In the genomic region with DNA sequence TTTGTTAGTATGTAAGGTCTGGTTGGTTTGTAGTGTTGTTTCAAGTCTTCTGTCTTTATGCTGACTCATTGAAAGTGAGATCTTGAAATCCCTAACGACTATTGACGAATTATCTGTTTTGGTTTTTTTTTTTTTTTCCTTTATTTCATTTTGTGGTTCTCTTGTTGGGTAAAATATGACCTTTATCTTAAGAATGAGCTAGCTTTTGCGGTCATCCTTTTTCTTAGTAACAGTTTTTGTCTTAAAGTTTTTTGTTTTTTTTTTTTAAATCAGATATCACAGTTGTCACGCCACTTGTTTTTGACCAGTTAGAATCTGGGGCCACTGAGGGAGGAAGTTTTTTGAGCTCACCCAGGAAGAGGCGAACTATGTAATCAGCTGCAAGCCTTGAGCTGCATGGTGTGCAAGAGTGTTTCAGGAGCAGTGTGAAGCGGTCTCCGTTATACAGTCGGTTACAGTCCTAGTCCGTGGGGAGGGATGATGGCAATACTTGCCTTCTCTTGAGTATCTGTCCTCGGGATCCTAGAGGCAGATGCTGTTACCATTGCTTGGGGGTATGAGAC, we compare ENCODE assay signal across 1 mouse cellular context.
TF ChIP-seq lines count a peak whose summit lies in the region.

No protein-coding gene starts in this region.

TF ChIP-seq in MEL, 35 proteins besides CTCF, POLR2A, EP300 and RAD21 (continued from another document):
- TF ChIP-seq USF1 (IDR thresholded peaks at IDR 0.05; ENCODE audit: low read depth, low read length) (peak; percentile 44; the same call in 1 of the 2 replicates), ZNF384 (IDR thresholded peaks at IDR 0.05; ENCODE audit: low read depth, low read length) (peak; percentile 99), MXI1 (IDR thresholded peaks at IDR 0.05; ENCODE audit: low read depth, low read length) (peak; percentile 83), SIN3A (IDR thresholded peaks at IDR 0.05; ENCODE audit: low read length) (peak; percentile 97), SMC3 (IDR thresholded peaks at IDR 0.05; ENCODE audit: low read depth, low read length) (no peak), JUND (IDR thresholded peaks at IDR 0.05; ENCODE audit: low read depth, low read length) (0 out of 2 replicates have a peak, but pooled peaks have one; percentile 27), HCFC1 (IDR thresholded peaks at IDR 0.05; ENCODE audit: low read depth, low read length) (peak; percentile 66)
TF ChIP-seq in MEL: peak in this region for 23.
